ENCODE assay signal across 9 mouse cellular contexts in genomic region chr10:97159831-97160575, GRCm38 (mm10).
DNase-seq lines count a peak whose midpoint lies in the region; ATAC-seq and TF ChIP-seq lines count a peak whose summit lies in the region.
"Had no signal": no experiment of that assay in that cellular context is flagged by ENCODE, and none has a peak within 500 bp of the region (broad histone marks: within the 10 kb centered on the region; RNA-seq: fewer than 3 reads in every experiment).

No protein-coding gene starts in this region.

- no peak overlapping the region for H3K9ac ChIP-seq in MEL (ENCODE audit: control insufficient read depth, low read depth, low read length, poor library complexity, severe bottlenecking)
- no peak overlapping the region for H3K9ac ChIP-seq in heart, postnatal 0 days (replicated peaks; ENCODE audit: low read depth, low read length)
- no peak overlapping the region for H3K9ac ChIP-seq in liver, embryonic 14.5 days (replicated peaks)
- H3K9ac ChIP-seq: embryonic facial prominence, embryonic 12.5 days had no signal

- no peaks in the 10 kb centered on the region for H3K36me3 ChIP-seq in MEL (ENCODE audit: control insufficient read depth in 1 of 2, insufficient read depth in 2 of 2, low read length in 2 of 2)
- H3K36me3 ChIP-seq in heart, postnatal 0 days (replicated peaks; ENCODE audit: control insufficient read depth, insufficient read depth, low read length) = no peaks in the 10 kb centered on the region
- H3K36me3 ChIP-seq in liver, embryonic 14.5 days (replicated peaks; ENCODE audit: control insufficient read depth, insufficient read depth, low read depth) = no peaks in the 10 kb centered on the region
- H3K36me3 ChIP-seq: embryonic facial prominence, embryonic 12.5 days had no signal

- no peaks in the 10 kb centered on the region for H3K27me3 ChIP-seq in MEL (ENCODE audit: control insufficient read depth in 1 of 2, insufficient read depth in 2 of 2, low read length in 2 of 2)
- H3K27me3 ChIP-seq in heart, postnatal 0 days (ENCODE audit: control insufficient read depth, insufficient read depth, low read length) = no peaks in the 10 kb centered on the region
- H3K27me3 ChIP-seq in liver, embryonic 14.5 days (ENCODE audit: control insufficient read depth, insufficient read depth, low read length) = no peaks in the 10 kb centered on the region
- H3K27me3 ChIP-seq: embryonic facial prominence, embryonic 12.5 days had no signal

- no peaks in the 10 kb centered on the region for H3K79me2 ChIP-seq in MEL (ENCODE audit: control insufficient read depth, insufficient read depth, low read length, poor library complexity)

- H3K9me3 ChIP-seq in MEL (replicated peaks; ENCODE audit: insufficient read depth, low read length) = no peaks in the 10 kb centered on the region
- H3K9me3 ChIP-seq in heart, postnatal 0 days (replicated peaks; ENCODE audit: control insufficient read depth, low read length) = no peaks in the 10 kb centered on the region
- no peaks in the 10 kb centered on the region for H3K9me3 ChIP-seq in liver, embryonic 14.5 days (ENCODE audit: control insufficient read depth, low read length)
- H3K9me3 ChIP-seq: embryonic facial prominence, embryonic 12.5 days had no signal

- ATAC-seq in heart, postnatal 0 days (ENCODE audit: insufficient read depth, low read depth) = no peak
- ATAC-seq in liver, embryonic 14.5 days (ENCODE audit: insufficient read depth) = no peak
- peak; percentile 75 for ATAC-seq in neutrophil, adult 5-6 weeks (ENCODE audit: extremely low read depth, insufficient number of reproducible peaks, low FRiP score, poor library complexity, severe bottlenecking)

- TF ChIP-seq EP300 in MEL (IDR thresholded peaks at IDR 0.05; ENCODE audit: low read depth in 1 of 2, low read length in 2 of 2) = no peak
- no peak for TF ChIP-seq EP300 in heart, postnatal 0 days (IDR thresholded peaks at IDR 0.05; ENCODE audit: low read depth)
- no peak for TF ChIP-seq EP300 in liver, embryonic 14.5 days (IDR thresholded peaks at IDR 0.05; ENCODE audit: low read depth)

- H3K27ac ChIP-seq in MEL (ENCODE audit: control insufficient read depth, low read depth, low read length) = no peak overlapping the region
- no peak overlapping the region for H3K27ac ChIP-seq in heart, postnatal 0 days (ENCODE audit: low read depth)
- H3K27ac ChIP-seq in liver, embryonic 14.5 days = no peak overlapping the region
- H3K27ac ChIP-seq: embryonic facial prominence, embryonic 12.5 days had no signal

- H3K4me2 ChIP-seq in heart, postnatal 0 days (ENCODE audit: low read depth, low read length) = no peak overlapping the region
- H3K4me2 ChIP-seq in liver, embryonic 14.5 days (ENCODE audit: low read depth) = no peak overlapping the region
- H3K4me2 ChIP-seq: embryonic facial prominence, embryonic 12.5 days had no signal

- 53% methylated on average over 10 of the region's 10 CpGs for WGBS in heart, postnatal 0 days
- WGBS in liver, embryonic 14.5 days (ENCODE audit: insufficient replicate concordance) = 40% methylated on average over 10 of the region's 10 CpGs

- no peak overlapping the region for H3K4me3 ChIP-seq in MEL (ENCODE audit: control insufficient read depth in 1 of 2, insufficient read depth in 1 of 2, low read depth in 2 of 2, low read length in 2 of 2)
- no peak overlapping the region for H3K4me3 ChIP-seq in heart, postnatal 0 days (ENCODE audit: low read depth, low read length)
- H3K4me3 ChIP-seq in liver, embryonic 14.5 days (ENCODE audit: insufficient read depth in 1 of 2, low read depth in 2 of 2, low read length in 2 of 2) = no peak overlapping the region
- H3K4me3 ChIP-seq: embryonic facial prominence, embryonic 12.5 days had no signal

- peak in 2 of 3 experiments; percentile 33 to 43; a peak in 3 of 6 replicates for TF ChIP-seq CTCF in MEL (IDR thresholded peaks at IDR 0.05 in 2 of 3, conservative IDR thresholded peaks at IDR 0.05 in 1 of 3; ENCODE audit: control insufficient read depth in 1 of 3, insufficient read depth in 1 of 3, low read depth in 2 of 3, low read length in 3 of 3, poor library complexity in 1 of 3, severe bottlenecking in 1 of 3)
- TF ChIP-seq CTCF in heart, postnatal 0 days (IDR thresholded peaks at IDR 0.05; ENCODE audit: low read depth) = peak; percentile 75
- peak; percentile 55 for TF ChIP-seq CTCF in liver, embryonic 14.5 days (IDR thresholded peaks at IDR 0.05; ENCODE audit: low read depth)

- no peaks in the 10 kb centered on the region for H3K4me1 ChIP-seq in MEL (ENCODE audit: control insufficient read depth in 1 of 2, insufficient read depth in 2 of 2, low read length in 2 of 2)
- no peaks in the 10 kb centered on the region for H3K4me1 ChIP-seq in heart, postnatal 0 days (ENCODE audit: control insufficient read depth, insufficient read depth)
- no peaks in the 10 kb centered on the region for H3K4me1 ChIP-seq in liver, embryonic 14.5 days (replicated peaks; ENCODE audit: control insufficient read depth in 2 of 2, insufficient read depth in 2 of 2, low read length in 1 of 2)

- TF ChIP-seq POLR2A in MEL (IDR thresholded peaks at IDR 0.05; ENCODE audit: control insufficient read depth in 1 of 2, insufficient read depth in 1 of 2, low read depth in 1 of 2, low read length in 2 of 2, poor library complexity in 1 of 2) = no peak

- DNase-seq in layer of hippocampus, adult 18-20 months (ENCODE audit: low spot score in 2 of 2) = peak; percentile 22 to 76
- no peak for DNase-seq in layer of hippocampus, adult 9-11 months
- peak; percentile 13 for DNase-seq in MEL (ENCODE audit: low read depth, low spot score)
- peak; percentile 69 to 85 for DNase-seq in cerebellum, postnatal 14 days
- DNase-seq in heart, postnatal 0 days (ENCODE audit: low spot score) = peak; percentile 45
- no peak for DNase-seq in liver, embryonic 14.5 days (ENCODE audit: low read depth in 3 of 3, low spot score in 3 of 3)
- no peak for DNase-seq in urinary bladder, adult 18-20 months (ENCODE audit: low spot score in 2 of 2)

- peak; percentile 13 for TF ChIP-seq RAD21 in MEL (IDR thresholded peaks at IDR 0.05; ENCODE audit: low read depth, low read length)

TF ChIP-seq in MEL, 35 proteins besides CTCF, POLR2A, EP300 and RAD21:
- TF ChIP-seq NELFE (IDR thresholded peaks at IDR 0.05; ENCODE audit: low read depth, low read length) = no peak
- peak; percentile 29 for TF ChIP-seq SMC3 (IDR thresholded peaks at IDR 0.05; ENCODE audit: low read depth, low read length)

Comparison
In these comparisons a context has a peak if more than half of its experiments do, and no peak if none do; other contexts are left out.
1. DNase-seq: peak in layer of hippocampus, adult 18-20 months (2 of 2), MEL (single experiment), cerebellum, postnatal 14 days (2 of 2) and heart, postnatal 0 days (single experiment); none in layer of hippocampus, adult 9-11 months (single experiment), liver, embryonic 14.5 days (0 of 3) and urinary bladder, adult 18-20 months (0 of 2).
2. Peak in every context shown above with its lines, with median percentiles within 50 percentile points of each other: CTCF ChIP-seq.